Mouse (Mus musculus) fat pad, adult 2 months (tissue): ENCODE measurements at regions not wholly inside any gene's neighbourhood (a gene's known extent, or its start where the extent isn't known, plus 50 kb on each side); places are given as distances from the start of the nearest gene placed in this dataset.

Experiments used
- DNase-seq: peaks from one replicate; pipeline ENCODE4 v3.0.0-alpha.2; 2011; ENCODE audit warnings: low read depth, low spot score; ENCODE audit errors: extremely low read depth

GRCm38 (mm10) chr11:86881710-86882109 lies 74.2 kb upstream of the Dhx40 start:
- DNase-seq = no peak

GRCm38 (mm10) chr11:86879356-86879905 lies 71.9 kb upstream of the Dhx40 start:
- no peak for DNase-seq

DNA sequence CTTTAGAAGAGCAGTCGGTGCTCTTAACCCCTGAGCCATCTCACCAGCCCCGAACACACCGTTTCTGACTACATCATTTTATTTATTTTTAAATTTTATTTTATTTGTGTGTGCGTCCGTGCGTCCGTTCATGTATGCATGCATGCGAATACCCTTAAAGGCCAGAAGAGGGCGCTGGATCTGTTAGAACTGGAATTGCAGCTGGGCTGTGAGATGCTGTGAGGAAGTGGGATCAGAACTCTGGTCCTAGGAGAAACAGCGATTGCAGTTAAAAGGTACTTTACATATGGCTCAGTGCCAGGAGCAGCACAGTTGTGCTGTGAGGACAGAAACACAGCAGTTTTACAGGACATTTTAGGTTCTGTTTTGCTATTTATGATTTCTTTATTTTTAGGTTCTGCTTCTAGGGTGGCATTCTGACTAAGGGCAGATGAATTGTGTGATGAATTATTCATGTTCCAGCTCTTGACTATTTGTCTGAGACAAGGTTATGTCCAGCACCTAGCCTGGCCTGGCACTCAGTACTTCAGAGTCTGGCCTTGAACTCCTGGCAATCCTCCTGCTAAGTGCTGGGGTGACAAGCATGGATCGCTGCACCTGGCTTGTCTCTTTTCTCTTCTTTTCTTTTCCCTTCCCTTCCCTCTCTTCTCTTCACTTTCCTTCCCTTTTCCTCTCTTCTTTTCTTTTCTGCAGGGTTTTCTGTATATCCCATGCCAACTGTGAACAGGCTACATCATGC lies 71.0 kb upstream of the Dhx40 start:
- DNase-seq = no peak

GRCm38 (mm10) chr11:86876509-86876908 lies 69.0 kb upstream of the Dhx40 start:
- DNase-seq = no peak

- DNase-seq = no peak
Measured at GRCm38 (mm10) chr11:86875738-86876137, 68.2 kb upstream of the Dhx40 start.

DNA sequence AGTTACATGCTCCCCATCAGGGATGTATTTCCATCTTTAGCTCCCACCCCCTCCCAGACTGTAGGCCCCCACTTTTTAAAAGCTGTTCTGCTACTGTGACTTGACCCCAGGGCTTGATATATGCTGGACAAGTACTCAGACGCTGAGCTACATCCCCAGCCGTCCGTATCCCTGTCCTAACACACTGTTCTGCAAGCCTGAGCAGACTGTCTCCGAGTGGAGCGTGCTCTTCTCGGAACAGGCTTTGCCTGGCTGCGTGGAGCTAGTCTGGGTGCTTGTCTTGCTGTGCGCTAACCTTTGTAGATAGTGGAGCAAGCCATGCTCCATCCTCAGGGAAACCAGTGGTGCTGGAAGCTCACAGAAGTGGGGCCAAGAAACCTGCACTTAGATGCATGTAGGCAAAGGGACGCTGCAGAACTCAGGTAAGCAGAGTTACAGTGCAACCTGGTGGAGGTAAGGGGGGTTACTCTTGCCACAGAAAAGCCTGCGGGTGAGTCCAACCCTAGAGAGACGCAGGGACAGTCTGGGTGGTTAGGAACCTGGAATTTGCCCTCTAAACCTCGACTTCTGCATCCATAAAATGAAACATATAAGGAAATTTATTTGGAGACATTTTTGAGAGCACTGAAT lies 67.2 kb upstream of the Dhx40 start:
- DNase-seq = no peak

DNA sequence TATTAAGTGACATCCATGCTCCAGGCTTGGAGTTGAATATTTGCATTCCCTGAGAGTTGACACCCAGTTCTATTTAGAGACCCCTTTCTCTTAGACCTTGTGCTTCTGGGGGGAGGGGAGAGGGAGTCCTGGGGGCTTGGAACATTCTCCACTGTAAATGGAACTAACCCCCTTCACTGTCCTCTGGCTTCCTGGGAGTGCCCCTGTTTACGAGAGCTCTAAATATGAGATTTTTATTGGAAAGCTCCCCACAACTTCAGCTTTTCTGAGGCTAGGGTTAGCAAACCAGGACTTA lies 65.8 kb upstream of the Dhx40 start:
- no peak for DNase-seq

DNA sequence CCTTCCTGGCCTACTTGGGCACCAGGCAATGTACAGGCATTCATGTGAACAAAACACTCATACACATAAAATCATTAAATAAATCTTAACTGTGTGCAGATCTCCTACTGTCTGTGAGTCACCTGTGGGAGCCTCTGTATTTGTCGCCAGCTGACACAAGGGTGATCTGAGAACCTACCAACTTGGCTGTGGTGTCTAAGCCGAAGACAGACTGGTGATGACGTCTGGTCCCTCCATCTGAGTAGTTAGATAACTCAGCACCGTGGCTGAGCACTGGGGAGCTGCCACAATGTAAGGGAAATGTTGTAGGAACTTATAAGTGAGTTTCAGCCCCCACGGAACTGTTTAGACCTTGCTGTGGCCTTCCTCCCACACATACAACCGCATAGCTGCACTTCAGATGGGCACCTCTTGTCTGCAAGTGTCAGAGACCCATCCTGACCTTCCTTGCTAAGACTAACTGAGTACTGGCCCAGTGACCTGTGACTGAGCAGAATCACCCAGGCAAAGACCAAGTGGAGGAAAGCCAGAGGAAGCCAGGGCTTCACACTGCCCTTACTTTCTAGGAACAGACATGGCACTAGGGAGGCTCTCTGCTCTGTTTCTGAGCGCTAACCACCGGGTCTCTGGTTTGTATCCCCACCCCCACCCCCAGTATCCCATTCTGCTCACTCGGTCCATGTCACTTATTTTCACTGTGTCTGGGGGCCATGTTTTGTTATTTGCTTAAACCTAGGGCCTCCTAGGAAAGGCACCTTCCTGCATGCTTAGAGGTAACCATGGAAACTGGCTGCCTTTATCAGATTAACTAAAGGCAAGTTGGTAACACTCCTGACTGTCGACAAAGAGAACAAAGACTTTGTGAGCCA lies 65.2 kb upstream of the Dhx40 start:
- no peak for DNase-seq

DNA sequence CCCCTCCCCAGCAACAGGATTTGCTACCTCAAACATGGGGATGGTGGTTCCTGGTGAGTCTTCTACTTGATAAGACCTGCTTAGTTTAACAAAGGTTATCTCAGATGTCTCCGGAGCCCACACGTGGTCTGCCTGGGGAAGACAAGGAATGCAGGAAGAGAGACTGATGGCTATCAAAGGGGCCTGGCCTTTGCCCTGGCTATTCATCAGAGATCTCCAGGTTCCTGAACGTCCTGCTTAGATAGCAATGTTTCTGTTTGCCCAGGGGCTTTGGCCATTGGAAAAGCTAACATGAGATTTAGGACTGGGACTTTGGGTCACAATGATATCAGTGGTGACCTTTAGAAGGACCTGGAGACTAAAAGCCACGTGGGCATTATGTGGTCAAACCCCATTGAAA lies 64.2 kb upstream of the Dhx40 start:
- DNase-seq = no peak

DNA sequence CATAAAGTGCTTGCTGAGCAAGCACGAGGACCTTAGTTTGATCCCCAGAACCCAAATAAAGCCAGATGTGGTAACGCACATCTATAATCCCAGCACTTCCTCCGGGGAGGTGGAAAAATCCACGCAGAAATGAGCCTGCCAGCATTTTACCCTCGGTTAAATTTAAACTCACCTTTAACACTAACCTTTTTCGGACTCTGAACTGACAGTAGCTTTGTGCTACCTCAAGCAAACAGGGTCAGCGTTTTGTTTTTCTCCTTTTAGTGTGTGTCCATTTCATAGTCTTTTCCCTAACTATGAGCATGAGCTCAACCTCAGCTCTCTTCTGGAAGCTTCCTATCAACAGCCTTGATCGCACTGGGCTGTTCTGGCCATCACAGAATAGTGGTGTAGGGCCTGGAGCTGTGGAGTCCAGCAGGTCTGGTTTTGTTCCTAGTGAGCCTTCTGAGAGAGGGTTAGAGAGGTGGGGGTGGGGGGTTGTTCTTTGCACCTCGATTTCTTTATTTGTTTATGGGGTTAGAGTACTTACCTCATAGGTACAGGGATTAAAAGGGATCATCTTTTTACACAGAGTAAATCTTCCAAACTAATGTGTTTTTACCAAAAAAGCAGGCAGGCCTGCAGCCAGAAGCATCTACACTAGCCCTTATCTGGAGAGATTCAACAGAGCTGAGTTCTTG lies 63.1 kb upstream of the Dhx40 start:
- DNase-seq = no peak

- no peak for DNase-seq
Measured at GRCm38 (mm10) chr11:86866931-86867330, 59.4 kb upstream of the Dhx40 start.

DNA sequence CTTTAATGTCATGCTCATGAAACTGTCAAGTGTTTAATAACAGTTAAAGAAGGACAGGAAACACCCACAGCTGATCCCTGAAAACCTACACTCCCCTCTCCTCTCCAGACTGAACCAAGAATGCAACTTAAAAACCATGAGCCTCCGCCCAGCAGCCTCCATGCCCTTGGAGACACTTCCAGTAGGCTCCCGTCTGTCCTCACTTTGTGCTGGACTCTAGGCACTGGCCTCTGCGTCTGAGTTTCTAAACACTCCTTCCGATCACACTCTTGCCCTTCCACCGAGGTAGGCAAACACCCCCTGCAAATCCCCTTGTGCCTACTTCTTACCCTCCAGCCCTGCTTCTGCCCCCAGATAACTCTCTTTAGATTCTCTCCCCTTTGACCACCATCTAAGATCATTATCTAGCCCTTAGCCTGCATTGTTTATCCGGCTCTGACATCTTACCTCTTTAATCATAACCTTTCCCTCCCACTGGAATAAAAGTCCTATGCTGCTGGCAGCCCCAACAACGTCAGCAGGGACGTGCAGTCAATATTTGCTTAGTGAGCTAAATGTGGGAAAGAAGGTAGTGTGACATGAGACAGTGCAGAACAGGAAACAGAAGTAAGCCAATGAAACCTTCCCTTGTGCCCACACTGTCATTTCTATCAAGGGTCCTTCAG lies 52.5 kb upstream of the Dhx40 start:
- DNase-seq = no peak

- peak; percentile 97 for DNase-seq
Measured at GRCm38 (mm10) chr11:86859236-86859817, 51.8 kb upstream of the Dhx40 start.

DNA sequence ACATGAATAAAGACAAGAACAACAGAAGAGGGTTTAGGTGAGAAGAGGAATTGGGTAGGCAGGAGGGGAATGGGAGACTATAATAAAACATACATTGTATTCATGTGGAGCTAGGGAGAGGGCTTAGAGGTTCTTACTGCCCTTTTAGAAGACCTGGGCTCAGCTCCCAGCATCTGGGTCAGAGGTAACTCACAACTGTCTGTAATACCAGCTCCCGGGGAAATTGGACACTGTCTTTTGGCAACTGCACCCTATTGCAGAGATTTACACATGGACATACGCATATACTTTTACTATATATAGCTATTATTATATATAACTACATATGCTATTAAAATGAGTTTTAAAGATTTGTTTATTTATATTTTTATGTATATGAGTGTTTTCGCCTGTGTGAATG lies 50.7 kb upstream of the Dhx40 start:
- no peak for DNase-seq
